Mouse (Mus musculus) right cerebral cortex, adult 2 months (tissue): Measurements from ENCODE around the gene Anpep.
"Not testable (repeated sequence)": the region's sequence is repeated elsewhere in the genome, so short reads cannot be mapped to it uniquely, and the experiment has no call there.

Source experiments
- DNase-seq, 2 experiments: peaks; one replicate each; pipeline ENCODE4 v3.0.0; 2021 to 2022; ENCODE audit warnings: low spot score in 2 of 2

Anpep gene

DNA sequence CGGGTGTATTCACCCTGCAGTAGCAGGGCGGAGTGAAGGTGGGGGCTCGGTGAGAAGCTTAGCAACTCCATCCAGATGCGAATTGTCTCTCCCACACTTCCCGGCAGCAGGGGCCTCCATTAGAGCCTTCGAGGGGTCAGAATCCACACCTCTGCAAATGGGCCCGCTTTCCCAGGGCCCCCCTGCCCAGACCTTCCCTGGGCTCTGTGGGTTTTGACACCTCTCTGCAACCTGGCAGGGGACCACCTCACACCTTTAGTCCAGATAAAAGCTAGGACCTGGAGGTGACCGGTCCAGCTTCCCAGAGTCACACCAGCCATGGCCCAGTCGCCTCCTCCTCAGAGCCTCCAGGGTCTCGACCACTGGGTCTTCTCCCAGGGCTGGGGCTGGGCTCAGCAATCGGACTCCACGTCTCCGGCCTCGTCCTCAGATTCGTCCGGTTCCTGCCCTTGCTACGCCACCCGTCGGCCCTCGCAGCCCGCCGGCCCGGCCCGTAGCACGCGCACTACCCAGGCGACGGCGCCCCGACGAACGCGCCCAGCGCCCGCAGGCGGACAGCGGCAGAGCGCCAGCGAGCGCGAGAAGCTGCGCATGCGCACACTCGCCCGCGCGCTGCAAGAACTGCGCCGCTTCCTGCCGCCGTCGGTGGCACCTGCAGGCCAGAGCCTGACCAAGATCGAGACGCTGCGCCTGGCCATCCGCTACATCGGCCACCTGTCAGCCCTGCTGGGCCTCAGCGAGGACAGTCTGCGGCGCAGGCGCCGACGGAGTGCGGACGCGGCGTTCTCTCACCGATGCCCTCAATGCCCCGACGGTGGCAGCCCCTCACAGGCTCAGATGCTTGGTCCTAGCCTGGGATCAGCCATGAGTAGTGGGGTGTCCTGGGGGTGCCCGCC, 50.0 kb downstream of the Anpep start, which contains the start of gene Mesp2:
TSS of gene Mesp2 (plus strand) at position 117 of the 896 bp plus-strand sequence.
- peak; percentile 52 to 64 for DNase-seq

DNA sequence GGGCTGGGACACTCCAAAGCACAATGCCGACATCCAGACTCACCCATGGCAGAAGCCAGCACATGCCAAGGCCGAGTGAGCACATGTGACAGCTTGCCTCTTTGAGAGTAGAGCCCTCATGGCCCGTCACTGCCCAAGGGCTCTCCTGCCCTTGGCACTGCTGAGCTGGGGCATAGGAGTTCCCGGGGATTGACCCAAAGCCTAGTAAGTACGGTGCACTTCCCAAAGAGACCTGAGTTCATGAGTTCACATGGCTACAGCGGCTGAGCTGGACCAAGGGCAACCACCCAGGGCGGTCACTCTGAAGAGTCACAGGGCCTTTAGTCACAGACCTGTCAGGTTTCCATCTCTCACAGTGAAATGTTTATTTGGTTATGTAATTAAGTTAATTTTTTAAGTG, 52.3 kb downstream of the Anpep start:
- no peak for DNase-seq

- no peak for DNase-seq
These were observed 57.0 kb downstream of the Anpep start for GRCm38 (mm10) chr7:79803887-79804286.

GRCm38 (mm10) chr7:79802037-79802436, 58.8 kb downstream of the Anpep start:
- no peak for DNase-seq

DNA sequence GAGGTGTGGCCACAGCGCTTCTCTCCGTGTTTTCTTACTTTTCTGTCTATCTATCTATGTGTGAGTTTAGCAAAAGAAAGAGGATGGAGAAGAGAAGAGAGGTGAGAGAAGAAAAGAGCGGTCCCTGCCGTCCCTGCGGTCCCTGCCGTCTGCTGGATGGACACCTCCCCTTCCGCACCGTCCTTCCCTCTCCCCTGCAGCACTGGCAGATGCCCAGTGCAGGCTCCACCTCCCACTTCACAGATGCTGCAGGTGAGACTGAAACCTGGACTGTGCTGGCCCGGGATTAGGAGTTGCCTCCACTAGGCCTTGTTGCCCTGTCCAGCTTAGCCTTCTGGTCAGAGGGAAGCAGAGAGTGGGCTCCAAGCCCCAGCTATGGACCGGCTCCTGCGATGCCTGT, 59.5 kb downstream of the Anpep start:
- no peak for DNase-seq

GRCm38 (mm10) chr7:79800336-79800735, 60.5 kb downstream of the Anpep start:
- no peak for DNase-seq

DNA sequence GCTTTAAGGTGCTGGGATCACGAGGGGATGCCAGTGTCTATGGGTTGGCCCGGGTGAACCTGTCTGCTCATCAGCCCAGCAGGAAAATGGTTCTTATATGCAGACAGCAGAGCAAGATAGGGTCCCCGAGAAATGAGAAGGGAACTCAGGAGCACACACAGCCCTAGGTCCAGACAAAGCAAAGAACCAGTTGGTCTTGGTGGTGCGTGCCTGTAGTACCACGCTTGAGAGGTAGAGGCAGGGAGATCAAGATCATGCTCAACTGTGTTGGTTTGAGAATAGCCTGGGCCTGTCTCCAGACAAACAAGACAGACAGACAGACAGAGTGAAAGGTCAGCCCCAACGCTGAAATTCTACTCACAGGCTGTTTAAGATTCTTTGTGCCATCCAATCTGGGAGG, 61.4 kb downstream of the Anpep start:
- DNase-seq = no peak

DNA sequence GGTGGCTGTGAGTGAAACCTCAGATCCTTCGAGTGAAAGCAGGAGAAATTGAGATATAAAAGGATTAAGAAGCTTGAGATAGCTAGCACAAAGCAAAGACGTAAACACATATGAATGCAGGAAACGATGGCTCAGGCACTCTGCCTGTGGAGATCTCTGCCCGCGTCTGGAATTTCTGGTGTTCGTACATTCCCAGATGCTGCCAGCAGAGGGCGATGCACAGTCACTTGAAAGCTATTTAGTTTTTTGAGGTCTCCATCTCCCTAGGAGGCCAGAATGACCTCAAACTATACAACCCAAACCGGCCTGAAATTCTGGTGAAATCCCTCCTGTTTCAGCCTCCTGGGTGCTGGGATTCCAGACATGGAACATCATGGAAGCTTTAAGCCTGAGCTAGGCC, 61.8 kb downstream of the Anpep start:
- DNase-seq = peak; percentile 90 to 91

- no peak for DNase-seq
These were observed 62.3 kb downstream of the Anpep start for GRCm38 (mm10) chr7:79798606-79799005.

DNA sequence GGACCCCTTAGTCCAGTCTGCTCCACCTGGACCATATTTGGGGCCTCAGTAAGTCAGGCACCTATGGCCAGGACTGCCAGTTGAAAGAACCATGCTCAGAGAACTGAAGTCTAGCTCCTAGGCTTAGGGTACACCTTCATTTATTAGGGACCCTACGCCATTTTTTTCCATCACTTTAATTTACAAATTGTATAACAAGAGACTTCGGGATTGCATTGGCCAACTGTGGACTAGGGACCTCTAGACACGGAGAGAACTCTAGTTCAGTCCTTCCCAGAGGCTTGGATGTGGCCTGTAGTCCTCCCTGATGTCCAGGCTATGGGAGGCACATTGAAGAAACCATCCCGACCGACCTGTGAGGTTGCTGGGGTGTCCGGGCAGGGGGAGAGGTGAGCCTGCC, 67.2 kb downstream of the Anpep start, which contains the start of gene Mesp1:
TSS of gene Mesp1 (minus strand) at position 101 of the 400 bp plus-strand sequence.
- no peak for DNase-seq

- no peak for DNase-seq
These were observed 68.0 kb downstream of the Anpep start for GRCm38 (mm10) chr7:79792635-79793421.

DNA sequence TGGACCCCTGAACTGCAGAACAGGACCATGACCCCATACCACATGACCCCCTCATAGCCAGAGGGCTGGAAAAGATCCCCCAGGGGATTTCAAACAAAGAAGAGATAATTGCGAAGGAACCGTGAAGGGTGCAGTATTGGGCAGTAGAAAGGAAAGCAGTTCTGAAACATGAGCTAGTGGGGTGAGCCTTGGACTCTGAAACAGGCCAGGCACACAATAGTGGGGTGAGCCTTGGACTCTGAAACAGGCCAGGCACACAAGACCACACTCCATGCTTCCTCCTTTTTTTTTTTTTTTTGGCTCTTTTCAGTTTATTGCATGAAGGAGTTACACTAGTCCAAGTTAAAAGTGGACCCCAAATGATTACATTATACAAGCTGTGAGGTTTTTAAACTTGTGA, 71.0 kb downstream of the Anpep start:
- DNase-seq = not testable (repeated sequence)

DNA sequence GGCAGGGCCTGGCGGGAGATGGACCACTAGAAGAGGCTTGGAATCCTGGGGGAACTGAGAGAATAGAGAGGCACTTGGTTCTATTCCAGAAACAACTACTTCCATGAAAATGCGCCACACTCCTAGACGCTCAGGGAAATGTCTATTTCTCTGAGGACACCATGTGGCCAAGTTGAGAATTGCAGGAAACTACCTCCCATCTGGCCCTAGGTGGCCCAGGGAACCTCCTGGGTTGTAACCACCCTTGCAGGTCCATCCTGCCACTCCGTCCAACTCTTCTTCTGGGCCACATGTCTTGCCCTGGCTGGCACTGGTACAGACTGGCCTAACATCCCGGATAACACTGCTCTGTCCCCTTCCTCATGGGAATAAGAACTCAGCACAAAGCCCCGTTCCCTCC, 74.6 kb downstream of the Anpep start:
- DNase-seq = peak; percentile 84 to 85

DNA sequence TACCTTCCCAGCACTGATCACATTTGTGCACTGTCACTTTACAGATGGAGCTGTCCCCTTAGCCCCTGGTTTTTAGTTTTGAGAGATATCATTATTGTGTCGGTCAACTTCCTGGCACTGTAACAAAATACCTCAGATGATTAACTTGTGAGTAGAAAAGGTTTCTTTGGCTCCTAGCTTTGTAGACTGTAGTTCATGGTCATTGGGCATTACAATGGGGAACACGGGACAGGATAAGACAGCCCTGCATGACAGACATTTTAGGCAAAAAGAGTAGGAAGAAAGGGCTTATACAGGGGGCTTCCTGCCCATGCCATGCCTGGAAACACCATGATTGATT, 78.4 kb downstream of the Anpep start:
- DNase-seq = no peak

- DNase-seq = no peak
These were observed 78.9 kb downstream of the Anpep start for GRCm38 (mm10) chr7:79781826-79782515.

DNA sequence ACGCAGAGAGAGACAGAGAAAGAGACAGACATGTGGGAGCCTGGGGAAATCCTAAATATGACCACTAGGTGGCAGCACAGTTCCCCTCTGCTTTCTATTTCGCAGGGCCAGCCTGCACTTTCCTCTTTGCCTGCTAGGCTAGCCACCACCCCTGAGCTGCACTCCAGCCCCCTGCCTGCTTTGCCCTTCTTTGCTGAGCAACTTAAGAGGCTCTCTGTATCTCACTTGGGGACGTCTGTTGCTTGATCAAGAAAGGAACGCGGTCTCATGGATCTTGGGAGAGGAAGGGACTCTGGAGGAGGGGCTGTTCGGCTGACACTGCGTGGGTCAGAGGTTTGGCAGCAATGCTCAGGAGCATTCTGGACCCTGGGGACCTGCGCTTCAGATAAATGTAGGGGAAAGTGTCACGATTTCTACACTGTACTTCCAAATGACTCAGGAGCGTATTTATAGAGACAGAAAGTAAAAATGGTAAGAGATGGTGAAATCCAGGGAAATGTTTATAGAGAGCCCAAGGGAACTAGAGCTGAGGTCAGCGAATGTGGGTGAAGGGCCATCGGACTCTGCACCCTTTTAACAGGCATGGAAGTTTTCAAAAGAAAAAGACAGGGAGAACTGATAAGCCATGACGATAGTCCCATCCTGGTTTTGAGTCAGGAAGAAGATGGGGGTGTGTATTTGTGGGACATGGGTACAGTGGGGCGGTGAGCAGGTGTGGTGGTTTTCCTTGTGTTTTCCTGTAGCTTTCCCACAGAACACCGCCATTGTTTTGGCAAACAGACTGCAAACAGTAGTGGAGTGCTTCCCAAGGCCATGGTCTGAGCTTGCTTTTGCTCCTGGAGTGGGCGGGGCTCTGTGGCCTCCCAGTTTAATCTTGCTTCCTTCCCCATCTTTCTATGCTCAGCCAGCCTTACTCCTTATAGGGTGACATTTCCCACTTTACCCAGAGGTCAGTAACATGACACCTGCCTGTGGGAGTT, 79.9 kb downstream of the Anpep start:
- DNase-seq = peak; percentile 78 to 84
